Mouse (Mus musculus) cerebellum, adult (tissue): ENCODE results near the gene Fam186a.
"Not testable (repeated sequence)": the region's sequence is repeated elsewhere in the genome, so short reads cannot be mapped to it uniquely, and the experiment has no call there.

Experiments
- ATAC-seq: cut with Nextera tagmentation; 2 replicates; pipeline ENCODE4 v1.9.2; 2017; ENCODE audit warnings: mild to moderate bottlenecking, moderate library complexity, mixed read lengths; ENCODE audit not compliant: insufficient number of reproducible peaks, low FRiP score, low TSS enrichment

Fam186a gene

DNA sequence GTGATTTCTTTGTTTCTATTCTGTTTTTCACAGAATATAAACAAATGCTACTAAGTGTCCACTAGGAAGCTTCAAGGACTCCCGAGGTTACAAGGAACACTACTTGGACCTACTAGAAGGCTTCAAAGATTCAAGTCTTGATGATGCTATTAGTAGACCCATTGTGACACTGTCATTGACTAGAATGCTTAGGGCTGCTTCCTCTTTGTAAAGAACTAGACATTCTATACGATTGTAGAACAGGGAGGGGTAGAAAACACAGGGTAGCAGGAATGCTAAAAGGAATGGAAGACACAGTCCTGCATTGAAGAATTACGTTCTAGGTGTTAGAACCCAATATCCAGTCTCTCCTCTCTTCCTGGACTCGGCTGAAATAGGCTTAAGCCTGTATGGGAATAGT is at the start of gene Fam186a:
Gene Fam186a, minus strand, starts transcription at position 101 of the 400 bp plus-strand sequence.
- no peak for ATAC-seq

- no peak for ATAC-seq
These were observed 39.3 kb upstream of the Fam186a start for GRCm38 (mm10) chr15:100006180-100006579.

- no peak for ATAC-seq
These were observed 37.9 kb upstream of the Fam186a start for GRCm38 (mm10) chr15:100004677-100005273.

GRCm38 (mm10) chr15:99999390-99999789 is 32.5 kb upstream of the Fam186a start:
- no peak for ATAC-seq

GRCm38 (mm10) chr15:99997114-99997804 is 30.4 kb upstream of the Fam186a start:
- ATAC-seq: no peak

GRCm38 (mm10) chr15:99993100-99993499 is 26.2 kb upstream of the Fam186a start:
- ATAC-seq: no peak

DNA sequence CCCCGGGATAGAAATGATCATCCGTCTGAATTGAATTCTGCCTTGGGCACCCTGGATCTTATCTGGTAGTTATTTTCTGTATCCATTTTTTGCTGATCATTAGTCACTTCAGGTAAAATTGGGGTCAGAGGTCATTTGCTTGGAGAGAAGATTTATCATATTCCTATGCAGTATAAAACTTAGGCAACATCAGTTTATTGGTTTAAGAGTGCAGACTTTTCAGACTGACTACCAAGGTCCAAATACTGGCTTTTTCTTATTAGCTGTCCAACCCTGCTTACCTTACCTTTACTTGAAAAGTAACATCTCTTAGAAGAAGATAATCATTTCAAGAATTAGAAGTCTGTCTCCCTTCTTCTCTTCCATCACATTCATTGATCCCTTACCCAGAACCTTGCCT is 12.9 kb upstream of the Fam186a start:
- no peak for ATAC-seq

DNA sequence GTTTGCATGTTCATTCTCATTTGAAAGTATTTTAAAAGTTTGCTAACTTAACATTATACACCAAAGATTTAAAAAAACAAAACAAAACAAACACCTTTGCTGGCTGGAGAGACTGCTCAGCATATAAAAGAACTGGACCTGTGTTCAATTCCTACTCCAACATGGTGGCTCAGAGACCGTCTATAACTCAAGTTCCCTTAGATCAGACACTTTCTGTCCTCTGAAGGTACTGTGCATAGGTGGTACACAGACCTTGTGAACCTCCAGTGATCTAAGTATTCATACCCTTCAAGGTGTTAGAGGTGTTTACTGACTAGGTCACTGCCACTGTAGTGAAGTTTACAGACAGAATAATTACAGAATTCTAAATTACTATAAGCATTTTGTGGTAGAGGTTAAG is 12.4 kb upstream of the Fam186a start:
- no peak for ATAC-seq

- ATAC-seq: not testable (repeated sequence)
These were observed 9.3 kb upstream of the Fam186a start for GRCm38 (mm10) chr15:99976121-99976520.

- ATAC-seq: no peak
These were observed 7.8 kb upstream of the Fam186a start for GRCm38 (mm10) chr15:99974476-99975220.

DNA sequence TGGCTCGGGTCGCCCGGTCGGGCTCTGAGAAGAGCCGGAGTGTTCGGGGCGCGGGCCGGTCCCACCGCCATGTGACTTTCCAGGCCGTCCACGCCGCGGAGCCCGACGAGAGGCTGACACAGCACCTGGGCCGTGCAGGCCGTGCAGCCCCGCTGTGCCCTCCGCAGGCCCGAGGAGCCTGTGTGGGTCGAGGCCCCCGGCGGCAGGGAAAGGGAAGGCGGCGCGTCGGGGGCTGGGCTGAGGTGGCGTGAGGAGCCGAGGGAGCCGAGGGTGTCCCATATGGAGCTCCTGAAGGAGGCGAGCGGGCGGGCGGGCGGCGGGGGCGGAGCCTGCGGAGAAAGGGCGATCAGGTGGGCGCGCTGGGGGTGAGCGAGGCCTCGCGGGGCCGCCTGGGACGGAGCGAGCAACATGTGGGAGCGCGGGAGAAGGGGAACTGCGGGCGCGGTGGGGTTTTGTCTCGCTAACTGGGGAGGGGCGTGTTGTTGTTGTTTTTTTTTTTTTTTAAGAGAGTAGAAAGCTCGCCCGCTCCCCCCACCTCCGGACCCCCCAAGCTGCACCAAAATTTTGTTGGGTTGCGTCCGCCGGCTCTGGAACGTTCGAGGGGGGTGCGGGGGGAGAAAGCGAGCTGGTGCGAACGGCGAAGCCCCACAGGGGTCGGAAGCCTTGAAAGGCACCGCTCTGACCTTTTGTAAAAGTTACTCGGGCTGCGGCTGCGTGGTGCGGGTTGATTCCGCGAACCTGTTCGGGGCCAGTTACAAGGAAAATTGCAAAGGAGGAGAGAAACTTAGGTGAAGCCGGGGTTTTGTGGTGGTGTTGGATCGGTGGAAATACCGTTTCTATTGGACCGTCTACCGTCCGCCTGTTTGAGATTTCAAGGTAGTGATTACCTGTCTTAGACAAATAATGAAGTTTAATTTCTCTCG is 6.4 kb upstream of the Fam186a start:
- peak; percentile 76 for ATAC-seq

DNA sequence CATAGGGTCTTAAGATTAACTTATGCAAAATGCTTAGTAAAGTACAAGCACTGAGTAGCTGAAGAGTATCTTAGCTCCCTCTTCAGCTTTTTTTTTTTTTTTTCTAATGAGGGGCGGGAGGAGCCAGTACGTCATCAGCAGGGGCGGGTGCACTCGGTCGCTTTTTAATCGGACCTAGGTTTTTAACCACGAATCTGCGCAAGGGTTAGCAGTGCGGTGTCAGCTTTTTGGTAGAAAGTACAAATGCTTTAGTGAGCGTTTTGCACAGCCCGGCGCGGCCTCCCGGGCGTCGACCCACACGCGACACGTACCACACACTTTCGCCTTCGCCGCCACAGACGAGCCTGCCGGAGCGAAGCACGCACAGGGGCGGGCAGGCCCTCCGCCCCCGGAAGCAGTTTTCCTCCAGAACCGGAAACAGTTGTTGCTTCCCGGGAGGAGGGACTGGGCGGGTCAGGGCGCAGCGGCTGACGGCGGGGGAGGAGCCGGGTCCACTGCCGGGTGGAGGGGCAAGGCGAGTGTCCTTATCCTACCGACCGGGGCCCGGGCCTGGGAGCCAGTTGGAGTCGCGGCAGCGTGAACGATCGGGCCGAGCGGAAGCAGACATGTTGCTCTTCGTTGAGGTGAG is 5.6 kb upstream of the Fam186a start:
- peak; percentile 97 for ATAC-seq

DNA sequence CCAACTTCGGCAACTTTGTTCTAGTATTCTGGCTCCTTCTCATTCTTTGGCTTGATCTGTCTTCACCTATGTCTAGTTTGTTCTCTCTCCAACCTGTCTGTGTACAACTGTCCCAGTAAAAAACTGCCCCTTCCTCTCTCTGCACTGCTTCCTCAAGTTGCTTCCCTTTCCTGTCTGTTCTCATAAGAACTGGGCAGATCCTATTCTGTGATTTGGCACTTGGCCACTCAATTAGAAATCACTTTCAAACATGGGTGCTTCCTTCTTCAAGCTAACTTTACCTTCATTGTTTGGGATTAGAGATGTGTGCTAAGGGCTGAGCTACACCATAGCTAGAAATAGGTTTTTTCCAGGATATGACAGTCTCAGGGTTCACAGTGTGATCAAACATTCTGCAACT is 3.7 kb upstream of the Fam186a start:
- ATAC-seq: no peak

DNA sequence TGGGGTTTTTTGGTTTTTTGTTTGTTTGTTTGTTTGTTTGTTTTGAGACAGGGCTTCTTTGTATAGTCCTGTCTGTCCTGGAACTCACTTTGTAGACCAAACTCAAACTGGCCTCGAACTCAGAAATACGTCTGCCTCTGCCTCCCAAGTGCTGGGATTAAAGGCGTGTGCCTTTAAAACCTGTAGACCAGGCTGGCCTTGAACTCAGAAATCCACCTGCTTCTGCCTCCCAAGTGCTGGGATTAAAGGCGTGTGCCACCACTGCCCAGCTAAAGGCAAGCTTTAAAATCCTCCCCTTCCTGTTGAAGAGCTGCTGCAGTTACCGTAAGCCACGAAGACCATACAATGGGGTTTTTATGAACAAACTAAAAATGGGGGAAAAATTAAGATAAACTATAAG is 2.9 kb upstream of the Fam186a start, which contains the start of gene Larp4:
Gene Larp4, plus strand, starts transcription at position 301 of the 400 bp plus-strand sequence.
- not testable (repeated sequence) for ATAC-seq

DNA sequence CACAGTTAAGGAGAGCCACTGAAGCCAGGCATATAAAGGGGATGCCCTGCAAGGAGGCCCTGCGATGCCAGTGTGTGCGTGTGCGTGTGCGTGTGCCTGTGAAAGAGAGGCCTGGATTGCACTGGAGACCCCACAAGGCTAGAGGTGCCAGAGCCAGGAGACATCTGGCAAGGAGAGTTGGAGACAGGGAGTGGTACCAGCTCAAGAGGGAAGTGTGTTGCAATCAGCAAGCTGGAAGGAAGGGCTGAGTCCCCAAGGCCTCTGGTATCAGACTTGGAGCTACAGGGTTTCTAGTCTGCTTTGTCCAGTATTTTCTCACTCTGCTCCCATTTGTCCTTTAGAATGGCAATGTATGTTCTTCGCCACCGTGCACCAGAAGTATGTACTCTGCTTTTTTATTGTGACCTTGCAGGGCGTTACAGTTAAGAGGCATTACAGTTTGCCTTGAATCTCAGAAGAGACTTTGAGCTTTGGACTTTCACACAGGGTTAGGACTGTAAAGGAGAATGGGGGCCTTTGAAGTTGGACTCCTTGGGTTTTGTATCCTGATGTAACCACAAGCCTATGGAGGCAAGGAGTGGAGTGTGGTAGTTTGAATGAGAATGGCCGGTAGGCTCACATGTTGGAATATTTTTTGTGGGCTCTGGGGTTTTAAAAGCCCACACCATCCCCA is 1.6 kb downstream of the Fam186a start:
- no peak for ATAC-seq

- no peak for ATAC-seq
These were observed 11.5 kb downstream of the Fam186a start for GRCm38 (mm10) chr15:99955324-99955723.

DNA sequence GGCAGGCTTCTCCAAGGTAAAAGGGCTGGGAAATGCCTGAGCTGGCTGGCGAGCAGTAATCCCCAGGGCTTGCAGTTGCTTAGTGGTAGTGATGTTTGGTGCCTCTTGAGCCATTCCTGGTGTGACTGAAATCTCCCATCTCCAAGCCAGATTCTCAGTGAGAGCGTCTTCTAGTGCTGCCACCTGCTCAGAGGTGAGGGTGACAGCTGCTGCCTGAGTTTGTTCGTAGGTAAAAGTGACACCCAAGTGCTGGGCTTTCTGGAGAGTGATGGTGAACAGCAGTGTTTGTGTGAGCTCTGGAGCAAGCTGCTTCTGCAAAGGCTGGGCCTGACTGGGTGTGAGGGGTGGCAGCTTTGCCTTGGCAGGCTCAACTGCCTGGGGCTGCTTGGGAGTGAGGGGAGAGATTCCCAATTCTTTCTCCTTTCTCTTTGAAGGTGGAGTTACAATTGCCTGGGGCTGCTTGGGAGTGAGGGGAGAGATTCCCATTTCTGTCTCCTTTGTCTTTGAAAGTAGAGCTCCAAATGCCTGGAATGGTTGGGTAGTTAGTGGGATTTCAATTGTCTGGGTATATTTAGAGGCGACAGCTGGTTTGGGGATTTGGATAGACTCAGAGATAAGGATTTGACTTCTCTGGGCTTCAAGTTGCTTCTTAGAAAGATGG is 25.8 kb downstream of the Fam186a start:
- ATAC-seq: no peak

- no peak for ATAC-seq
These were observed 26.4 kb downstream of the Fam186a start for GRCm38 (mm10) chr15:99940426-99940825.

DNA sequence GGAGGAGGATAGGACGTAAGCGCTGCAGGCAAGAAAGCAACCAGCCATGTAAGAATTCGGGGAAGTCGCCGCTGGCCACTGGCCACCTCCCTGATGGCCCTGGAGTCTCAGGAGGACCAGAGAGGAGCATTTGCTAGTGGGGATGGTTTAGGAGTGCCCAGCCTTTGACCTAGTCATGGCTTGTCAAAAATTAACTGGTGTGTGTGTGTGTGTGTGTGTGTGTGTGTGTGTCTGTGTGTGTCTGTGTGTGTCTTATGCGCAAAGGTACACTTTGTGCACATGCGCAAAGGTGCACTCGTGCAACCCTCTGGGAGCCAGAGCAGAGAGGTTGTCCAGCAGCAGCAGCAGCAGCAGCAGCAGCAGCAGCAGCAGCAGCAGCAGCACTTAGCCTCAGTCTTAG is 29.0 kb downstream of the Fam186a start:
- no peak for ATAC-seq
